Mouse (Mus musculus) lung, embryonic 16.5 days (tissue): ENCODE measurements at regions not wholly inside any gene's neighbourhood (a gene's known extent, or its start where the extent isn't known, plus 50 kb on each side); places are given as distances from the start of the nearest gene placed in this dataset.
A peak's percentile ranks its signal among the peaks of the same experiment; 100 is the strongest.

Experiments used
- ATAC-seq: fragments of 200-750 bp; cut with Nextera tagmentation; 2 replicates; pipeline ENCODE4 v1.8.0; 2017; ENCODE audit warnings: low read depth, mild to moderate bottlenecking, moderate library complexity
- H3K27ac ChIP-seq: fragments of 300-500 bp; sonication (generic); 2 replicates; pipeline ENCODE4 v1.5.1; 2014; ENCODE audit warnings: mild to moderate bottlenecking, control low read depth, low read length
- H3K27me3 ChIP-seq: fragments of 300-500 bp; sonication (generic); 2 replicates; pipeline ENCODE4 v1.6.1; 2014; ENCODE audit warnings: low read depth, low read length, mixed read lengths; ENCODE audit not compliant: control insufficient read depth, insufficient read depth
- H3K36me3 ChIP-seq: fragments of 300-500 bp; sonication (generic); 2 replicates; pipeline ENCODE4 v1.6.1; 2014; ENCODE audit warnings: low read length; ENCODE audit not compliant: control insufficient read depth, insufficient read depth
- H3K4me1 ChIP-seq: fragments of 300-500 bp; sonication (generic); replicated peaks from 2 replicates; pipeline ENCODE4 v1.6.1; 2014; ENCODE audit warnings: low read length, mixed read lengths; ENCODE audit not compliant: control insufficient read depth, insufficient read depth
- H3K4me2 ChIP-seq: fragments of 300-500 bp; sonication (generic); 2 replicates; pipeline ENCODE4 v1.6.1; 2014; ENCODE audit warnings: low read depth, low read length, control low read depth
- H3K4me3 ChIP-seq: fragments of 300-500 bp; sonication (generic); 2 replicates; pipeline ENCODE4 v1.5.1; 2014; ENCODE audit warnings: mild to moderate bottlenecking, low read length, control low read depth
- H3K9ac ChIP-seq: fragments of 300-500 bp; sonication (generic); 2 replicates; pipeline ENCODE4 v1.6.1; 2014; ENCODE audit warnings: low read length, control low read depth
- H3K9me3 ChIP-seq: fragments of 300-500 bp; sonication (generic); 2 replicates; pipeline ENCODE4 v1.6.1; 2016; ENCODE audit warnings: low read length; ENCODE audit not compliant: control insufficient read depth
- WGBS: fragments of 180-500 bp; shearing (Covaris S2); extraction: QIAGEN DNeasy Blood & Tissue Kit; methylation state at CpG from one replicate; pipeline ENCODE4 v1.1.7; 2014; 5-methylcytosine and 5-hydroxymethylcytosine counted together

GRCm38 (mm10) chr13:99785427-99785826, 115.5 kb downstream of the Cartpt start:
- no peak overlapping the region for H3K4me3 ChIP-seq
- no peak for ATAC-seq

GRCm38 (mm10) chr13:99784314-99784713, 116.6 kb downstream of the Cartpt start:
- Histone ChIP-seq H3K9ac (no peak overlapping the region), H3K4me3 (no peak overlapping the region), H3K27me3 (no peaks in the 10 kb centered on the region), H3K9me3 (no peaks in the 10 kb centered on the region), H3K4me1 (no peaks in the 10 kb centered on the region), H3K36me3 (no peaks in the 10 kb centered on the region), H3K4me2 (no peak overlapping the region), H3K27ac (no peak overlapping the region)
- 72% methylated on average over 2 of the region's 2 CpGs for whole genome bisulfite sequencing
- ATAC-seq = no peak

More at GRCm38 (mm10) chr13:99785427-99785826, 115.5 kb downstream of the Cartpt start:
- H3K4me1 ChIP-seq = no peaks in the 10 kb centered on the region
- no peak overlapping the region for H3K27ac ChIP-seq
- H3K36me3 ChIP-seq = no peaks in the 10 kb centered on the region
- H3K9me3 ChIP-seq = no peaks in the 10 kb centered on the region
- no peak overlapping the region for H3K9ac ChIP-seq
- WGBS = 77% methylated on average over 4 of the region's 4 CpGs
- H3K4me2 ChIP-seq = no peak overlapping the region
- no peaks in the 10 kb centered on the region for H3K27me3 ChIP-seq

GRCm38 (mm10) chr13:99782883-99783721, 117.8 kb downstream of the Cartpt start:
- no peak for ATAC-seq
- Histone ChIP-seq H3K4me1 (no peaks in the 10 kb centered on the region), H3K27me3 (no peaks in the 10 kb centered on the region), H3K27ac (no peak overlapping the region), H3K9me3 (no peaks in the 10 kb centered on the region), H3K9ac (no peak overlapping the region), H3K4me3 (no peak overlapping the region), H3K36me3 (no peaks in the 10 kb centered on the region), H3K4me2 (no peak overlapping the region)
- WGBS = 63% methylated on average over 15 of the region's 15 CpGs

GRCm38 (mm10) chr13:99781616-99782015, 119.3 kb downstream of the Cartpt start:
- WGBS = 76% methylated on average over 4 of the region's 4 CpGs
- H3K27me3 ChIP-seq = no peaks in the 10 kb centered on the region
- no peak overlapping the region for H3K9ac ChIP-seq
- H3K27ac ChIP-seq = no peak overlapping the region
- no peaks in the 10 kb centered on the region for H3K9me3 ChIP-seq
- H3K4me2 ChIP-seq = no peak overlapping the region
- no peak for ATAC-seq
- H3K4me1 ChIP-seq = no peaks in the 10 kb centered on the region
- no peaks in the 10 kb centered on the region for H3K36me3 ChIP-seq
- no peak overlapping the region for H3K4me3 ChIP-seq

- Histone ChIP-seq H3K4me2 (no peak overlapping the region), H3K4me3 (no peak overlapping the region), H3K9ac (no peak overlapping the region), H3K9me3 (no peaks in the 10 kb centered on the region), H3K27me3 (no peaks in the 10 kb centered on the region), H3K27ac (no peak overlapping the region), H3K4me1 (no peaks in the 10 kb centered on the region), H3K36me3 (no peaks in the 10 kb centered on the region)
- no peak for ATAC-seq
- 21% methylated on average over 16 of the region's 16 CpGs for WGBS
Measured at GRCm38 (mm10) chr13:99780751-99781460, 120.0 kb downstream of the Cartpt start.

- no peak overlapping the region for H3K4me3 ChIP-seq
- H3K4me2 ChIP-seq = no peak overlapping the region
- H3K9me3 ChIP-seq = no peaks in the 10 kb centered on the region
- H3K4me1 ChIP-seq = no peaks in the 10 kb centered on the region
- H3K27me3 ChIP-seq = no peaks in the 10 kb centered on the region
- no peak for ATAC-seq
- no peak overlapping the region for H3K9ac ChIP-seq
- 61% methylated on average over 2 of the region's 2 CpGs for WGBS
- H3K27ac ChIP-seq = no peak overlapping the region
- H3K36me3 ChIP-seq = no peaks in the 10 kb centered on the region
Measured at GRCm38 (mm10) chr13:99778747-99779146, 122.1 kb downstream of the Cartpt start.

GRCm38 (mm10) chr13:99777736-99778135, 123.2 kb downstream of the Cartpt start:
- H3K4me1 ChIP-seq = no peaks in the 10 kb centered on the region
- no peaks in the 10 kb centered on the region for H3K27me3 ChIP-seq
- no peak overlapping the region for H3K9ac ChIP-seq
- H3K4me2 ChIP-seq = no peak overlapping the region
- no peak for ATAC-seq
- no peaks in the 10 kb centered on the region for H3K9me3 ChIP-seq
- no peaks in the 10 kb centered on the region for H3K36me3 ChIP-seq
- H3K4me3 ChIP-seq = no peak overlapping the region
- 54% methylated on average over 9 of the region's 9 CpGs for WGBS
- no peak overlapping the region for H3K27ac ChIP-seq

- H3K27ac ChIP-seq = no peak overlapping the region
- ATAC-seq = peak; percentile 77
- H3K4me2 ChIP-seq = no peak overlapping the region
- no peak overlapping the region for H3K9ac ChIP-seq
- 17% methylated on average over 5 of the region's 5 CpGs for WGBS
- H3K36me3 ChIP-seq = no peaks in the 10 kb centered on the region
- no peaks in the 10 kb centered on the region for H3K9me3 ChIP-seq
- H3K27me3 ChIP-seq = no peaks in the 10 kb centered on the region
- no peak overlapping the region for H3K4me3 ChIP-seq
- peaks cover 2% of the 10 kb centered on the region; the same call in 1 of the 2 replicates for H3K4me1 ChIP-seq
Measured at GRCm38 (mm10) chr13:99765965-99766364, 134.9 kb downstream of the Cartpt start.

- no peak overlapping the region for H3K4me3 ChIP-seq
- no peak overlapping the region for H3K4me2 ChIP-seq
- H3K9ac ChIP-seq = no peak overlapping the region
- H3K36me3 ChIP-seq = no peaks in the 10 kb centered on the region
- H3K9me3 ChIP-seq = no peaks in the 10 kb centered on the region
- peaks cover 2% of the 10 kb centered on the region; the same call in 1 of the 2 replicates for H3K4me1 ChIP-seq
- ATAC-seq = no peak
- WGBS = 82% methylated on average over 3 of the region's 3 CpGs
- H3K27me3 ChIP-seq = no peaks in the 10 kb centered on the region
- H3K27ac ChIP-seq = no peak overlapping the region
Measured at GRCm38 (mm10) chr13:99764764-99765163, 136.1 kb downstream of the Cartpt start.
